16 mouse cellular contexts compared by ENCODE assay signal in genomic region chr6:60935448-60936130, GRCm38 (mm10). TPM values are rescaled to one million over a fixed set of nuclear protein-coding genes. Genes with fewer than 3 reads are reported as not detected.
DNase-seq lines count a peak whose midpoint lies in the region; ATAC-seq lines count a peak whose summit lies in the region.
"Had no signal": no experiment of that assay in that cellular context is flagged by ENCODE, and none has a peak within 500 bp of the region (broad histone marks: within the 10 kb centered on the region; RNA-seq: fewer than 3 reads in every experiment).

No protein-coding gene starts in this region.

- WGBS in heart, embryonic 11.5 days (ENCODE audit: insufficient replicate concordance), result 53% methylated on average over 4 of the region's 4 CpGs
- WGBS in midbrain, embryonic 10.5 days, result 81% methylated on average over 4 of the region's 4 CpGs

- H3K27ac ChIP-seq in heart, embryonic 11.5 days (ENCODE audit: low read depth, low read length), result peak overlapping the region; percentile 83
- no peak overlapping the region for H3K27ac ChIP-seq in midbrain, embryonic 10.5 days (replicated peaks)
- H3K27ac ChIP-seq: embryonic facial prominence, embryonic 13.5 days; lung, embryonic 15.5 days had no signal

- no peak for DNase-seq in heart, adult 18-20 months
- peak; percentile 92 for DNase-seq in MEL-GATA-1-ER (ENCODE audit: extremely low read depth, low read depth)
- DNase-seq in adrenal gland, adult 2 months, result no peak
- DNase-seq in midbrain, embryonic 10.5 days (ENCODE audit: low spot score), result no peak
- no peak for DNase-seq in layer of hippocampus, postnatal 36 days
- DNase-seq: cerebellum, adult 11 months; gastrocnemius, postnatal 36 days; heart, postnatal 4 days; kidney, adult 11 months had no signal

- no peak overlapping the region for H3K4me2 ChIP-seq in heart, embryonic 11.5 days
- H3K4me2 ChIP-seq: embryonic facial prominence, embryonic 13.5 days; lung, embryonic 15.5 days had no signal

- H3K36me3 ChIP-seq in heart, embryonic 11.5 days (ENCODE audit: control insufficient read depth, insufficient read depth, low read length), result no peaks in the 10 kb centered on the region
- H3K36me3 ChIP-seq in megakaryocyte, embryonic 14.5 days (replicated peaks; ENCODE audit: low read length), result no peaks in the 10 kb centered on the region
- no peaks in the 10 kb centered on the region for H3K36me3 ChIP-seq in midbrain, embryonic 10.5 days
- H3K36me3 ChIP-seq: embryonic facial prominence, embryonic 13.5 days; lung, embryonic 15.5 days had no signal

- H3K4me3 ChIP-seq in heart, embryonic 11.5 days (ENCODE audit: low read depth, low read length), result no peak overlapping the region
- peak overlapping the region; percentile 83 for H3K4me3 ChIP-seq in megakaryocyte, embryonic 14.5 days (replicated peaks)
- H3K4me3 ChIP-seq in midbrain, embryonic 10.5 days, result no peak overlapping the region
- H3K4me3 ChIP-seq: embryonic facial prominence, embryonic 13.5 days; lung, embryonic 15.5 days had no signal

- H3K27me3 ChIP-seq in heart, embryonic 11.5 days (ENCODE audit: control insufficient read depth, insufficient read depth, low read length), result no peaks in the 10 kb centered on the region
- no peaks in the 10 kb centered on the region for H3K27me3 ChIP-seq in megakaryocyte, embryonic 14.5 days (replicated peaks)
- H3K27me3 ChIP-seq in midbrain, embryonic 10.5 days (ENCODE audit: low read depth, poor library complexity, severe bottlenecking), result no peaks in the 10 kb centered on the region
- H3K27me3 ChIP-seq: embryonic facial prominence, embryonic 13.5 days; lung, embryonic 15.5 days had no signal

- H3K9ac ChIP-seq in heart, embryonic 11.5 days (ENCODE audit: low read depth, low read length), result no peak overlapping the region
- H3K9ac ChIP-seq: embryonic facial prominence, embryonic 13.5 days; lung, embryonic 15.5 days had no signal

- no peaks in the 10 kb centered on the region for H3K9me3 ChIP-seq in heart, embryonic 11.5 days (replicated peaks; ENCODE audit: control insufficient read depth, low read length)
- H3K9me3 ChIP-seq in megakaryocyte, embryonic 14.5 days, result no peaks in the 10 kb centered on the region
- H3K9me3 ChIP-seq in midbrain, embryonic 10.5 days (replicated peaks), result no peaks in the 10 kb centered on the region
- H3K9me3 ChIP-seq: embryonic facial prominence, embryonic 13.5 days; lung, embryonic 15.5 days had no signal

- no peaks in the 10 kb centered on the region for H3K4me1 ChIP-seq in heart, embryonic 11.5 days (ENCODE audit: control insufficient read depth, insufficient read depth, low read length)
- peaks cover 61% of the 10 kb centered on the region for H3K4me1 ChIP-seq in megakaryocyte, embryonic 14.5 days
- no peaks in the 10 kb centered on the region for H3K4me1 ChIP-seq in midbrain, embryonic 10.5 days
- H3K4me1 ChIP-seq: embryonic facial prominence, embryonic 13.5 days; lung, embryonic 15.5 days had no signal

- peak; percentile 90 for ATAC-seq in heart, embryonic 11.5 days (replicated peaks; ENCODE audit: insufficient number of reproducible peaks, low FRiP score, low TSS enrichment)
- ATAC-seq in erythroid progenitor cell, adult 5-6 weeks (replicated peaks; ENCODE audit: low FRiP score, poor library complexity, severe bottlenecking), result peak; percentile 89
- ATAC-seq: forebrain, embryonic 16.5 days had no signal

RNA-seq across cellular contexts. Expression of gene Mmrn1, which starts 10.8 kb away (rescaled TPM):
- polyA plus RNA-seq in heart, embryonic 11.5 days (2014; fragmentation: Nextera tagmentation; extraction: Ambion mirVana), result 3.8 and 4.1 TPM in 2 replicates
- total RNA-seq in heart, adult 18-20 months (2021), result 1 to 10 TPM; 6.1 to 7.4 TPM
- total RNA-seq in erythroid progenitor cell, adult 5-6 weeks (2015; ENCODE audit: low replicate concordance), result 0.42 TPM in 1 of 2 replicates, not detected in the other
- total RNA-seq in erythroid progenitor cell, adult 5-6 weeks (2017; ENCODE audit: low replicate concordance), result 0.39 TPM in 1 of 2 replicates, not detected in the other
- polyA plus RNA-seq in megakaryocyte, embryonic 14.5 days (2012; ENCODE audit: insufficient read depth, low replicate concordance), result 2.7 and 7.1 TPM in 2 replicates
- total RNA-seq in adrenal gland, adult 2 months (2021), result 1 to 10 TPM; 1.0 to 1.5 TPM
- polyA plus RNA-seq in adrenal gland, adult 2 months (2012; rRNA removed), result 0.11 TPM in 1 of 2 replicates, not detected in the other
- polyA plus RNA-seq in midbrain, embryonic 10.5 days (2016; fragmentation: Nextera tagmentation; extraction: Ambion mirVana), result 5.1 and 5.6 TPM in 2 replicates
- total RNA-seq in layer of hippocampus, postnatal 36 days (2021), result not detected
- polyA plus RNA-seq: C2C12 had no signal
